Mouse (Mus musculus): Measurements from ENCODE around the gene Snap29. TPM values are rescaled to one million over a fixed set of nuclear protein-coding genes. Genes with fewer than 3 reads are reported as not detected.

The Snap29 gene
- polyA plus RNA-seq, 2 experiments, result 7.8 to 9.7 TPM

DNA sequence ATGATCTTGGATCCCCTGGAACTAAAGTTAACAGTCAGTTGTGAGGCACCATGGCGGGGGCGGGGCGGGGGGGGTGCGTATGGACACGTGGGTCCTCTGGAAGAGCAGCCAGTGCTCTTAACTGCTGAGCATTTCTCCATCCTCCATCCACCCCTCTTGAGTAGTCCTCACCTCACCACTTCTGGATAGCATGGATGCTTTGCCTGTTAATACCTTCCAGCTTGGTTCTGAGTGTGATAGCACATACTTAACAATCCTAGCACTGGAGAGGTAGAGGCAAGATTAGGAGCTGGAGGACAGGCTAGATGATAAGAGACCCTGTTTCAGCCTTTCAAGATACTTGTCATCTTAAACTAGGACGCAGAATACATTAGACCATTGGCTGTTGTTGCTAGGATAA, 66.7 kb downstream of the Snap29 start:
- no peak overlapping the region for H3K9ac ChIP-seq (ENCODE audit: low read depth, low read length, severe bottlenecking)
- H3K27me3 ChIP-seq (ENCODE audit: control insufficient read depth, insufficient read depth, low read length), result no peaks in the 10 kb centered on the region
- H3K27ac ChIP-seq (replicated peaks; ENCODE audit: low read depth, low read length), result no peak overlapping the region
- H3K4me3 ChIP-seq (replicated peaks; ENCODE audit: low read length), result no peak overlapping the region
- WGBS, result 88% methylated on average over 6 of the region's 6 CpGs
- H3K4me1 ChIP-seq (ENCODE audit: control insufficient read depth, insufficient read depth, low read length), result no peaks in the 10 kb centered on the region
- no peak for DNase-seq (ENCODE audit: low spot score)
- H3K9me3 ChIP-seq (ENCODE audit: control insufficient read depth, low read length), result no peaks in the 10 kb centered on the region
- no peak for ATAC-seq (ENCODE audit: low FRiP score, low read depth)
- H3K4me2 ChIP-seq (replicated peaks; ENCODE audit: low read depth, low read length, severe bottlenecking), result no peak overlapping the region
- H3K36me3 ChIP-seq (ENCODE audit: control insufficient read depth, insufficient read depth, low read length), result peaks cover 45% of the 10 kb centered on the region
- no peak for TF ChIP-seq POLR2A (IDR thresholded peaks at IDR 0.05; ENCODE audit: borderline replicate concordance, extremely low read depth, insufficient read depth, insufficient read length)

DNA sequence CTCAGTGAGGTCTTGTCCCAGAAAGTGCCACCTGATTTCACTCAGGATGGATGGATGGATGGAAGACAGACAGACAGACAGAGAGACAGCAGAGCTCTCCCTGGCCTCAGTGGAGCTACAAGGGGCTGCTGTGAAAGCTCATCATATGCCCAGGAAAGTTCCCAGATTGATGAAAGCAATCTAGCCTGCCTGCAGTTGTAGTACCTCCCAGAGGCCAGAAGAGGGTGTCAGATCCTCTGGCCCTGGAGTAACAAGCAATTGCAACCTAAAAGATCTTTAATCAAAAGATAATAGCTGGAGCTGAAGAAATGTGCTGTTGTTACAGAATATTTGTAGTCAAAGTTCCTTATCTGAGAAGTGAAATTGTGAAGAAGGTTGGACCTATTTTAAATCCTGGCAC, 68.3 kb downstream of the Snap29 start:
- no peak for DNase-seq (ENCODE audit: low spot score)
- Histone ChIP-seq H3K4me3 (replicated peaks; ENCODE audit: low read length) (no peak overlapping the region), H3K9ac (ENCODE audit: low read depth, low read length, severe bottlenecking) (no peak overlapping the region), H3K4me2 (replicated peaks; ENCODE audit: low read depth, low read length, severe bottlenecking) (no peak overlapping the region), H3K4me1 (ENCODE audit: control insufficient read depth, insufficient read depth, low read length) (no peaks in the 10 kb centered on the region), H3K27me3 (ENCODE audit: control insufficient read depth, insufficient read depth, low read length) (no peaks in the 10 kb centered on the region), H3K27ac (replicated peaks; ENCODE audit: low read depth, low read length) (no peak overlapping the region), H3K9me3 (ENCODE audit: control insufficient read depth, low read length) (no peaks in the 10 kb centered on the region), H3K36me3 (ENCODE audit: control insufficient read depth, insufficient read depth, low read length) (peaks cover 42% of the 10 kb centered on the region)
- TF ChIP-seq POLR2A (IDR thresholded peaks at IDR 0.05; ENCODE audit: borderline replicate concordance, extremely low read depth, insufficient read depth, insufficient read length), result no peak
- no peak for ATAC-seq (ENCODE audit: low FRiP score, low read depth)

GRCm38 (mm10) chr16:17474761-17475160, 69.0 kb downstream of the Snap29 start:
- no peak for TF ChIP-seq POLR2A (IDR thresholded peaks at IDR 0.05; ENCODE audit: borderline replicate concordance, extremely low read depth, insufficient read depth, insufficient read length)
- peaks cover 36% of the 10 kb centered on the region for H3K36me3 ChIP-seq (ENCODE audit: control insufficient read depth, insufficient read depth, low read length)
- DNase-seq (ENCODE audit: low spot score) (no peak), ATAC-seq (ENCODE audit: low FRiP score, low read depth) (no peak)
- no peaks in the 10 kb centered on the region for H3K27me3 ChIP-seq (ENCODE audit: control insufficient read depth, insufficient read depth, low read length)
- H3K9me3 ChIP-seq (ENCODE audit: control insufficient read depth, low read length), result no peaks in the 10 kb centered on the region
- no peak overlapping the region for H3K4me2 ChIP-seq (replicated peaks; ENCODE audit: low read depth, low read length, severe bottlenecking)
- H3K27ac ChIP-seq (replicated peaks; ENCODE audit: low read depth, low read length), result no peak overlapping the region
- no peak overlapping the region for H3K4me3 ChIP-seq (replicated peaks; ENCODE audit: low read length)
- 78% methylated on average over 2 of the region's 2 CpGs for WGBS
- no peaks in the 10 kb centered on the region for H3K4me1 ChIP-seq (ENCODE audit: control insufficient read depth, insufficient read depth, low read length)
- H3K9ac ChIP-seq (ENCODE audit: low read depth, low read length, severe bottlenecking), result no peak overlapping the region

DNA sequence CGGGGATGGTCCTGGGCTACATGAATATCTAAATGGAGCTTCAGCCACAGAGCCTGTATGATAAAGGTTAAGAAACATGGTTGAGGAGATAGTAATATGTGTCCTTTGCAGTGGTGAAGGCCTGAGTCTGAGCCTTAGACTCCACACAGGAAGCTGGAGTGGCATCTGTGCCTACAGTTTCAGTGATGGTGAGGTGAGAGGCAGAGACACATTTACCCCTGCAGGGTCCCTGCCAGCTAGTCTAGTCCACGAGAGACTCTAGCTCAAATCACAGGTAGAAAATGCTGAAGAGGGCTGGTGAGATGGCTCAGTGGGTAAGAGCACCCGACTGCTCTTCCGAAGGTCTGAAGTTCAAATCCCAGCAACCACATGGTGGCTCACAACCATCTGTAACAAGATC, 69.5 kb downstream of the Snap29 start:
- Histone ChIP-seq H3K36me3 (ENCODE audit: control insufficient read depth, insufficient read depth, low read length) (peaks cover 30% of the 10 kb centered on the region), H3K4me2 (replicated peaks; ENCODE audit: low read depth, low read length, severe bottlenecking) (no peak overlapping the region), H3K4me1 (ENCODE audit: control insufficient read depth, insufficient read depth, low read length) (no peaks in the 10 kb centered on the region), H3K9ac (ENCODE audit: low read depth, low read length, severe bottlenecking) (no peak overlapping the region), H3K9me3 (ENCODE audit: control insufficient read depth, low read length) (no peaks in the 10 kb centered on the region), H3K4me3 (replicated peaks; ENCODE audit: low read length) (no peak overlapping the region), H3K27ac (replicated peaks; ENCODE audit: low read depth, low read length) (no peak overlapping the region), H3K27me3 (ENCODE audit: control insufficient read depth, insufficient read depth, low read length) (no peaks in the 10 kb centered on the region)
- no peak for ATAC-seq (ENCODE audit: low FRiP score, low read depth)
- DNase-seq (ENCODE audit: low spot score), result no peak
- WGBS, result 94% methylated on average over 4 of the region's 4 CpGs
- TF ChIP-seq POLR2A (IDR thresholded peaks at IDR 0.05; ENCODE audit: borderline replicate concordance, extremely low read depth, insufficient read depth, insufficient read length), result no peak

DNA sequence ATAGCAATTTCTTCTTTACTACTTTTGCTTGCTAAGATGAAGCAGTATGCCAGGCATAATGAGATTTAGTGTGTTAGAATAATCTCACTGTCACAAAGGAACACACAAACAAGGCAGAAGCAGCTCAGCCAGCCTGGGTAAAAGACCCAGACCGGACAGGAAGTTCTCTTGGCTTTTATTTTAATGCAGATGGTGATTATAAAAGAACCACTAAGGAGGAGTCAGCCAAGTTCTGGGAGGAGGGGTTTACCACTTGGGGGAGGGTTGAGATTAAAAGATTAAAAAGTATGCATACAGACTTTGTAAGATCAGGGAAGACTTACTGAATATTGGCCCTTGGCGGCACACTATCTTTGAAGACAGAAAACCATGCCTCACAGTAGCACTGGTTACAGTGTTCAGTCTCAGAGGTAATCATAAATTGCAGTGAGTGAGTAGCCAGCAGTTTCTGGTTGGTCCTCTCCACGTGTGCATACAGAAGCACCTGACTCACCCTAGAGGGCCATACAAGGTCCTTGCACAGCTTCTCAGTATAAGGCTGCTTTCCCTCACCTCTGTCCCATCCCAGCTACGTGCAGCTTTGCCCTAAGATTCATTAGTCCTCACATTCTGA, 72.7 kb downstream of the Snap29 start:
- no peaks in the 10 kb centered on the region for H3K9me3 ChIP-seq (ENCODE audit: control insufficient read depth, low read length)
- 82% methylated on average over 4 of the region's 4 CpGs for WGBS
- H3K36me3 ChIP-seq (ENCODE audit: control insufficient read depth, insufficient read depth, low read length), result peaks cover 15% of the 10 kb centered on the region
- H3K4me1 ChIP-seq (ENCODE audit: control insufficient read depth, insufficient read depth, low read length), result no peaks in the 10 kb centered on the region
- no peak for TF ChIP-seq POLR2A (IDR thresholded peaks at IDR 0.05; ENCODE audit: borderline replicate concordance, extremely low read depth, insufficient read depth, insufficient read length)
- H3K9ac ChIP-seq (ENCODE audit: low read depth, low read length, severe bottlenecking), result no peak overlapping the region
- no peak for DNase-seq (ENCODE audit: low spot score)
- no peak for ATAC-seq (ENCODE audit: low FRiP score, low read depth)
- no peak overlapping the region for H3K4me3 ChIP-seq (replicated peaks; ENCODE audit: low read length)
- H3K27ac ChIP-seq (replicated peaks; ENCODE audit: low read depth, low read length), result no peak overlapping the region
- H3K27me3 ChIP-seq (ENCODE audit: control insufficient read depth, insufficient read depth, low read length), result no peaks in the 10 kb centered on the region
- no peak overlapping the region for H3K4me2 ChIP-seq (replicated peaks; ENCODE audit: low read depth, low read length, severe bottlenecking)

Other genes with a start within 250 kb of the Snap29 start
- gene Ube2l3, start 203.3 kb upstream of the Snap29 start, polyA plus RNA-seq (2012; rRNA removed), result 91.1 and 124 TPM in 2 replicates
- gene Ube2l3, start 203.3 kb upstream of the Snap29 start, polyA plus RNA-seq (2014; fragmentation: Nextera tagmentation; extraction: Ambion mirVana), result 304 and 323 TPM in 2 replicates
- 0.21 and 0.22 TPM in 2 replicates for gene Rimbp3, start 197.4 kb upstream of the Snap29 start, polyA plus RNA-seq (2012; rRNA removed)
- gene Rimbp3, start 197.4 kb upstream of the Snap29 start, polyA plus RNA-seq (2014; fragmentation: Nextera tagmentation; extraction: Ambion mirVana), result 0.17 and 0.26 TPM in 2 replicates
- 7.8 and 9.1 TPM in 2 replicates for gene Hic2, start 172.4 kb upstream of the Snap29 start, polyA plus RNA-seq (2012; rRNA removed)
- gene Hic2, start 172.4 kb upstream of the Snap29 start, polyA plus RNA-seq (2014; fragmentation: Nextera tagmentation; extraction: Ambion mirVana), result 4.6 and 4.9 TPM in 2 replicates
- gene Tmem191c, start 129.9 kb upstream of the Snap29 start, polyA plus RNA-seq (2012; rRNA removed), result 23.8 and 28.2 TPM in 2 replicates
- 7.5 and 8.2 TPM in 2 replicates for gene Tmem191c, start 129.9 kb upstream of the Snap29 start, polyA plus RNA-seq (2014; fragmentation: Nextera tagmentation; extraction: Ambion mirVana)
- 0.43 and 0.51 TPM in 2 replicates for gene Serpind1, start 74.6 kb upstream of the Snap29 start, polyA plus RNA-seq (2012; rRNA removed)
- 0.44 and 0.77 TPM in 2 replicates for gene Serpind1, start 74.6 kb upstream of the Snap29 start, polyA plus RNA-seq (2014; fragmentation: Nextera tagmentation; extraction: Ambion mirVana)
- gene Pi4ka, start 328 bp downstream of the Snap29 start, polyA plus RNA-seq (2012; rRNA removed), result 62.3 and 74.3 TPM in 2 replicates
- 36.5 and 37.5 TPM in 2 replicates for gene Pi4ka, start 328 bp downstream of the Snap29 start, polyA plus RNA-seq (2014; fragmentation: Nextera tagmentation; extraction: Ambion mirVana)
- 36.6 and 65.3 TPM in 2 replicates for gene Crkl, start 46.0 kb downstream of the Snap29 start, polyA plus RNA-seq (2012; rRNA removed)
- gene Crkl, start 46.0 kb downstream of the Snap29 start, polyA plus RNA-seq (2014; fragmentation: Nextera tagmentation; extraction: Ambion mirVana), result 62.9 and 70.7 TPM in 2 replicates
- gene Aifm3, start 83.6 kb downstream of the Snap29 start, polyA plus RNA-seq (2012; rRNA removed), result 0.85 and 1.3 TPM in 2 replicates
- 0.48 and 0.55 TPM in 2 replicates for gene Aifm3, start 83.6 kb downstream of the Snap29 start, polyA plus RNA-seq (2014; fragmentation: Nextera tagmentation; extraction: Ambion mirVana)
- gene Lztr1, start 102.7 kb downstream of the Snap29 start, polyA plus RNA-seq (2012; rRNA removed), result 246 and 336 TPM in 2 replicates
- gene Lztr1, start 102.7 kb downstream of the Snap29 start, polyA plus RNA-seq (2014; fragmentation: Nextera tagmentation; extraction: Ambion mirVana), result 82.6 and 87.6 TPM in 2 replicates
- 91.9 and 104 TPM in 2 replicates for gene Thap7, start 125.2 kb downstream of the Snap29 start, polyA plus RNA-seq (2012; rRNA removed)
- 60.0 and 63.2 TPM in 2 replicates for gene Thap7, start 125.2 kb downstream of the Snap29 start, polyA plus RNA-seq (2014; fragmentation: Nextera tagmentation; extraction: Ambion mirVana)
- 0.08 and 0.23 TPM in 2 replicates for gene Lrrc74b, start 155.3 kb downstream of the Snap29 start, polyA plus RNA-seq (2012; rRNA removed)
- gene Lrrc74b, start 155.3 kb downstream of the Snap29 start, polyA plus RNA-seq (2014; fragmentation: Nextera tagmentation; extraction: Ambion mirVana), result 0.29 TPM in 1 of 2 replicates, not detected in the other
- gene P2rx6, start 155.9 kb downstream of the Snap29 start, polyA plus RNA-seq (2012; rRNA removed), result 0.92 and 0.99 TPM in 2 replicates
- gene P2rx6, start 155.9 kb downstream of the Snap29 start, polyA plus RNA-seq (2014; fragmentation: Nextera tagmentation; extraction: Ambion mirVana), result 0.47 and 0.82 TPM in 2 replicates
- 7.7 and 14.2 TPM in 2 replicates for gene Slc7a4, start 177.2 kb downstream of the Snap29 start, polyA plus RNA-seq (2012; rRNA removed)
- gene Slc7a4, start 177.2 kb downstream of the Snap29 start, polyA plus RNA-seq (2014; fragmentation: Nextera tagmentation; extraction: Ambion mirVana), result 8.0 and 8.2 TPM in 2 replicates
- gene Smpd4, start 213.4 kb downstream of the Snap29 start, polyA plus RNA-seq (2012; rRNA removed), result 120 and 163 TPM in 2 replicates
- gene Smpd4, start 213.4 kb downstream of the Snap29 start, polyA plus RNA-seq (2014; fragmentation: Nextera tagmentation; extraction: Ambion mirVana), result 32.5 and 38.7 TPM in 2 replicates
- gene Ccdc74a, start 240.5 kb downstream of the Snap29 start, polyA plus RNA-seq (2012; rRNA removed), result 7.9 and 8.9 TPM in 2 replicates
- 6.5 and 7.0 TPM in 2 replicates for gene Ccdc74a, start 240.5 kb downstream of the Snap29 start, polyA plus RNA-seq (2014; fragmentation: Nextera tagmentation; extraction: Ambion mirVana)